Mouse (Mus musculus) liver, embryonic 14 days (tissue): ENCODE measurements around the gene Nans. TPM values are rescaled to one million over a fixed set of nuclear protein-coding genes. Genes with fewer than 3 reads are reported as not detected.

Experiments
- polyA plus RNA-seq: library from polyadenylated mRNA; depleted of rRNA; stranded (reverse); fragments of >200 nt; gene quantifications from 2 replicates; pipeline ENCODE4 v1.2.3, GENCODE M21; 2012; rRNA removed

Nans gene
- polyA plus RNA-seq: 32.6 and 39.0 TPM in 2 replicates

GRCm38 (mm10) chr4:46489028-46489925 lies at the start of gene Nans:
Gene Nans (plus strand): TSS chr4:46489248.

GRCm38 (mm10) chr4:46450519-46451131 lies 38.4 kb upstream of the Nans start, which contains the start of gene Anp32b:
Gene Anp32b (plus strand): TSS chr4:46450902.

DNA sequence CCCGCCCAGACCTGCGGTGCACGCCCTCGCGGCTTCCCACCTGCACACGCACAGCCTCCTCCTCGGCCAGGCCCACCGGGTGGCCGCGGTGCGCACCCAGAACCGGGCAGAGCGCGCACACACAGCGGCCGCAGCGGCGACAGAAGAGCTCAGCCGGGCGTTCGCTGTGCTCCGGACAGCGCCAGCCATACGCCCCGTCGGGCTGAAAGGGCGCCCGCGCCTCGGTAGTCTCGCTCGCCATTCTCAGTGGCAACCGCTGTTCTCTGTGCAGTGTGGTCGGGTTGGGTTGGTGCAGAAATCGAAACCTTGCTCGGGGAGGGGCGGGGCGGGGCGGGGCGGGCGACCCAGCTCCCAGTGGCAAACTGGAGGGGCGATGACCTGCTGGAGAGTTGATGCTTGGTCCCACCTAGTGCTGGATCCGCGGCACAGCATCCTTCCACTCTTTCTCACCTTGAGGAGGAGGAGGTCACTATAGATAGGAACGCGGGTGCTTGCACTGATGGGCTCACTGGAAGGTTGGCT lies 46.9 kb downstream of the Nans start, which contains the start of gene Trim14:
Gene Trim14 (minus strand): TSS at position 302 of the 522 bp plus-strand sequence.

Other genes starting within 250 kb of the Nans start
- gene Foxe1, start 145.6 kb upstream of the Nans start, polyA plus RNA-seq: 0.01 TPM in 2 replicates
- gene Trmo, start 99.8 kb upstream of the Nans start, polyA plus RNA-seq: 12.3 and 17.5 TPM in 2 replicates
- gene Hemgn, start 75.7 kb upstream of the Nans start, polyA plus RNA-seq: 247 and 292 TPM in 2 replicates
- gene Anp32b, start 38.3 kb upstream of the Nans start, polyA plus RNA-seq: 181 and 198 TPM in 2 replicates
- 3.7 and 4.9 TPM in 2 replicates for gene Trim14, start 46.9 kb downstream of the Nans start, polyA plus RNA-seq
- 2.2 and 2.6 TPM in 2 replicates for gene Coro2a, start 113.0 kb downstream of the Nans start, polyA plus RNA-seq
- 0.43 and 0.50 TPM in 2 replicates for gene Tbc1d2, start 161.0 kb downstream of the Nans start, polyA plus RNA-seq